Mouse (Mus musculus) pancreas, adult 10 weeks (tissue): Measurements from ENCODE around the gene Med9. TPM values are rescaled to one million over a fixed set of nuclear protein-coding genes. Genes with fewer than 3 reads are reported as not detected.

ENCODE experiments used
- polyA plus RNA-seq: library from polyadenylated mRNA; stranded (reverse); fragments of 350-450 nt; fragmentation: Illumina TruSeq; extraction: RNeasy Lipid Tissue Mini Kit (QIAGEN cat#74804); gene quantifications from one replicate; pipeline ENCODE4 v1.2.3, GENCODE M21; 2015; ENCODE audit warnings: low read depth, low replicate concordance; ENCODE audit not compliant: insufficient read depth

Gene Med9
- polyA plus RNA-seq: 3.5 TPM

GRCm38 (mm10) chr11:59947752-59948400, at the start of gene Med9:
TSS of gene Med9 (plus strand) at chr11:59948206.

GRCm38 (mm10) chr11:59964818-59965217, 16.8 kb downstream of the Med9 start, which contains the start of gene Rasd1:
TSS of gene Rasd1 (minus strand) at chr11:59964944.

Other genes starting within 250 kb of the Med9 start
- not detected for gene Pld6, start 160.6 kb upstream of the Med9 start, polyA plus RNA-seq
- gene Flcn, start 138.2 kb upstream of the Med9 start, polyA plus RNA-seq: 16.8 TPM
- 7.4 TPM for gene Nt5m, start 108.8 kb upstream of the Med9 start, polyA plus RNA-seq
- gene Cops3, start 108.4 kb upstream of the Med9 start, polyA plus RNA-seq: 30.3 TPM
- gene Rasd1, start 16.7 kb downstream of the Med9 start, polyA plus RNA-seq: 2.4 TPM
- not detected for gene Pemt, start 98.3 kb downstream of the Med9 start, polyA plus RNA-seq
- gene Rai1, start 156.8 kb downstream of the Med9 start, polyA plus RNA-seq: 7.5 TPM